Mouse (Mus musculus) limb, embryonic 14.5 days (tissue): Measurements from ENCODE around the gene Crebbp. TPM values are rescaled to one million over a fixed set of nuclear protein-coding genes. Genes with fewer than 3 reads are reported as not detected.

ENCODE experiments used
- ATAC-seq: fragments of 200-750 bp; cut with Nextera tagmentation; 2 replicates; pipeline ENCODE4 v1.8.0; 2017; ENCODE audit warnings: low read depth, moderate number of reproducible peaks, moderate TSS enrichment; ENCODE audit not compliant: low FRiP score
- DNase-seq: peaks from one replicate; pipeline ENCODE4 v3.0.0-alpha.2; 2015; ENCODE audit warnings: low spot score
- H3K27ac ChIP-seq: fragments of 300-500 bp; sonication (generic); replicated peaks from 2 replicates; pipeline ENCODE4 v1.5.1; 2014; ENCODE audit warnings: low read depth, mild to moderate bottlenecking, low read length, moderate library complexity, mixed read lengths
- H3K27me3 ChIP-seq: fragments of 300-500 bp; sonication (generic); 2 replicates; pipeline ENCODE4 v1.6.1; 2014; ENCODE audit warnings: low read length, mixed read lengths; ENCODE audit not compliant: control insufficient read depth, insufficient read depth
- H3K36me3 ChIP-seq: fragments of 300-500 bp; sonication (generic); 2 replicates; pipeline ENCODE4 v1.6.1; 2014; ENCODE audit warnings: mild to moderate bottlenecking, low read length, moderate library complexity, mixed read lengths; ENCODE audit not compliant: control insufficient read depth, insufficient read depth
- H3K4me1 ChIP-seq: fragments of 300-500 bp; sonication (generic); 2 replicates; pipeline ENCODE4 v1.6.1; 2014; ENCODE audit warnings: antibody characterized with exemption, low read length, mixed read lengths; ENCODE audit not compliant: control insufficient read depth, insufficient read depth
- H3K4me2 ChIP-seq: fragments of 300-500 bp; sonication (generic); replicated peaks from 2 replicates; pipeline ENCODE4 v1.6.1; 2014; ENCODE audit warnings: low read depth, mild to moderate bottlenecking, low read length, moderate library complexity; ENCODE audit not compliant: severe bottlenecking
- H3K4me3 ChIP-seq: fragments of 300-500 bp; sonication (generic); replicated peaks from 2 replicates; pipeline ENCODE4 v1.5.1; 2014; ENCODE audit warnings: low read length
- H3K9ac ChIP-seq: fragments of 300-500 bp; sonication (generic); 2 replicates; pipeline ENCODE4 v1.6.1; 2014; ENCODE audit warnings: mild to moderate bottlenecking, low read depth, low read length, moderate library complexity; ENCODE audit not compliant: severe bottlenecking
- H3K9me3 ChIP-seq: fragments of 300-500 bp; sonication (generic); 2 replicates; pipeline ENCODE4 v1.6.1; 2016; ENCODE audit warnings: low read length; ENCODE audit not compliant: control insufficient read depth
- POLR2A ChIP-seq: fragments of 200-500 bp; IDR thresholded peaks from 2 replicates; pipeline ENCODE4 v1.8.0; 2012; ENCODE audit warnings: inconsistent platforms, mild to moderate bottlenecking, moderate library complexity, borderline replicate concordance; ENCODE audit not compliant: insufficient read depth, insufficient read length; ENCODE audit errors: extremely low read depth
- WGBS: fragments of 180-500 bp; shearing (Covaris S2); extraction: QIAGEN DNeasy Blood & Tissue Kit; methylation state at CpG from one replicate; pipeline ENCODE4 v1.1.7; 2014; 5-methylcytosine and 5-hydroxymethylcytosine counted together
- polyA plus RNA-seq, 2 experiments: library from polyadenylated mRNA; depleted of rRNA in 1 of 2; stranded (reverse) in 1 of 2; unstranded in 1 of 2; fragments of >200 nt; fragmentation: Nextera tagmentation in 1 of 2; extraction: Ambion mirVana in 1 of 2; gene quantifications; 2 replicates each; pipeline versions ENCODE4 v1.2.1 to v1.2.3; 2012 to 2014

The Crebbp gene
- polyA plus RNA-seq, 2 experiments, result 31.3 to 60.5 TPM

DNA sequence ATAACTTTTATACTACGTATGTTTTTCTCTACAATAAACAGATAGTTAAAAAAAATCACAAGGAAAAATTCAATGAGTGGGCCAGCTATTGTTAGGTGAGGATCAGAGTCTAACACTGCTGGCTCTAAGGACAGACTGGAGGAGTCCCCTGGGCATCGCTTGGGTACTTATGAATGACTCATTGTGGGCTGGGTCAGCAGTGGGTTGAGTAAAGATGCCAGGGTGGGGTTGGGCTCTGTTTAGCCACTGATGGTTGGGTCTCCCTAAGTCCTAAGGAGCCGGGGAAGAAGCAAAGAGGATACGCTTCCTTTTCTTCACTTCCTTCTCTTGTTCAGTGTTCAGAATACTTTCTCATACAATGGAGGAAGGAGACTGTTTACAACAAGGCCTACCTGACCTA, 22.3 kb upstream of the Crebbp start:
- Histone ChIP-seq H3K4me3 (no peak overlapping the region), H3K27me3 (no peaks in the 10 kb centered on the region), H3K9me3 (no peaks in the 10 kb centered on the region), H3K4me1 (no peaks in the 10 kb centered on the region), H3K9ac (no peak overlapping the region), H3K4me2 (no peak overlapping the region), H3K27ac (no peak overlapping the region), H3K36me3 (no peaks in the 10 kb centered on the region)
- no peak for DNase-seq
- ATAC-seq, result no peak
- WGBS, result 83% methylated on average over 4 of the region's 4 CpGs
- no peak for TF ChIP-seq POLR2A

DNA sequence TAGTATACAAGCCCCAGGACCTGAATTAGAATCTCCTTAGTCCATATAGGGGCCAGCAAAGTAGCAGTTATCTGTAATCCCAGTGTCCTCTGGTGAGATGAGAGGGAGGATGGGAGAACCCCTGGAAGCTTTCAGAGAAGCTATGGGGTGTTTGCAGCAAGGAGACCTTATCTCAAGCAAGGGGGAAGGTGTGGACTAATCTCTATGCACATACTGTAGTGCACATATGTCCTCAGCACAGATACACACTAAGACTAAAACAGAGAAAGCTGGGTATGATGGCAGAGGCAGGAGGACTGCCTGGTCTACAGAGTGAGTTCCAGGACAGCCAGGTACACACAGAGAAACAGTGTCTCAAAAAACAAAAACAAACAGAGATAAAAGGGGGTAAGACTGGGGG, 21.8 kb upstream of the Crebbp start:
- H3K4me3 ChIP-seq, result no peak overlapping the region
- no peaks in the 10 kb centered on the region for H3K27me3 ChIP-seq
- H3K36me3 ChIP-seq, result no peaks in the 10 kb centered on the region
- H3K9me3 ChIP-seq, result no peaks in the 10 kb centered on the region
- H3K27ac ChIP-seq, result no peak overlapping the region
- no peak overlapping the region for H3K4me2 ChIP-seq
- DNase-seq, result no peak
- H3K4me1 ChIP-seq, result no peaks in the 10 kb centered on the region
- no peak for ATAC-seq
- no peak for TF ChIP-seq POLR2A
- no peak overlapping the region for H3K9ac ChIP-seq

DNA sequence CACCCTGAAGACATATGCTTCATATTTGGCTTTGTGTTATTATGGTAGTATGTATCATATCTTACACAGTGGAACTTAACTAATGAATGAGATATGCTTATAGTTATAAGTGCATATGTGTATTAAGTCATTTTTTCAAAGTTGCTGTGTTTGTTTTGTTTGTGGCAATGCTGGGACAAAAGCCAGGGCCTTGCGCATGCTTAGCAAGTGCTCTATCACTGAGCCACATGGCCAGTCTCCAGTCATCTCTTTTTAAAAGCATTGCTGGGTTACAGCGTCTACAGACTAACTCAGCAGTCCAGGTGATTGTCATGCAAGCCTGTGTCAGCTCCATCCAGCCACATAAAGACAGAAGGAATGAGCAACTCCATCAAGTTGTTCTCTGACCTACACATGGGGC, 12.0 kb upstream of the Crebbp start:
- DNase-seq (no peak), ATAC-seq (no peak)
- H3K4me2 ChIP-seq, result no peak overlapping the region
- WGBS, result 90% methylated on average over 2 of the region's 2 CpGs
- no peaks in the 10 kb centered on the region for H3K27me3 ChIP-seq
- no peaks in the 10 kb centered on the region for H3K36me3 ChIP-seq
- TF ChIP-seq POLR2A, result no peak
- H3K27ac ChIP-seq, result no peak overlapping the region
- H3K9ac ChIP-seq, result no peak overlapping the region
- no peaks in the 10 kb centered on the region for H3K4me1 ChIP-seq
- H3K4me3 ChIP-seq, result no peak overlapping the region
- no peaks in the 10 kb centered on the region for H3K9me3 ChIP-seq

- peak overlapping the region; percentile 96 for H3K4me2 ChIP-seq
- H3K27me3 ChIP-seq, result no peaks in the 10 kb centered on the region
- peak overlapping the region; percentile 97 for H3K9ac ChIP-seq
- 40% methylated on average over 10 of the region's 10 CpGs for WGBS
- H3K9me3 ChIP-seq, result no peaks in the 10 kb centered on the region
- no peak for TF ChIP-seq POLR2A
- ATAC-seq (no peak), DNase-seq (no peak)
- H3K4me3 ChIP-seq, result peak overlapping the region; percentile 99
- no peak overlapping the region for H3K27ac ChIP-seq
- H3K4me1 ChIP-seq, result peaks cover 15% of the 10 kb centered on the region
- H3K36me3 ChIP-seq, result no peaks in the 10 kb centered on the region
Observed at GRCm38 (mm10) chr16:4214631-4215240, 939 bp upstream of the Crebbp start.

DNA sequence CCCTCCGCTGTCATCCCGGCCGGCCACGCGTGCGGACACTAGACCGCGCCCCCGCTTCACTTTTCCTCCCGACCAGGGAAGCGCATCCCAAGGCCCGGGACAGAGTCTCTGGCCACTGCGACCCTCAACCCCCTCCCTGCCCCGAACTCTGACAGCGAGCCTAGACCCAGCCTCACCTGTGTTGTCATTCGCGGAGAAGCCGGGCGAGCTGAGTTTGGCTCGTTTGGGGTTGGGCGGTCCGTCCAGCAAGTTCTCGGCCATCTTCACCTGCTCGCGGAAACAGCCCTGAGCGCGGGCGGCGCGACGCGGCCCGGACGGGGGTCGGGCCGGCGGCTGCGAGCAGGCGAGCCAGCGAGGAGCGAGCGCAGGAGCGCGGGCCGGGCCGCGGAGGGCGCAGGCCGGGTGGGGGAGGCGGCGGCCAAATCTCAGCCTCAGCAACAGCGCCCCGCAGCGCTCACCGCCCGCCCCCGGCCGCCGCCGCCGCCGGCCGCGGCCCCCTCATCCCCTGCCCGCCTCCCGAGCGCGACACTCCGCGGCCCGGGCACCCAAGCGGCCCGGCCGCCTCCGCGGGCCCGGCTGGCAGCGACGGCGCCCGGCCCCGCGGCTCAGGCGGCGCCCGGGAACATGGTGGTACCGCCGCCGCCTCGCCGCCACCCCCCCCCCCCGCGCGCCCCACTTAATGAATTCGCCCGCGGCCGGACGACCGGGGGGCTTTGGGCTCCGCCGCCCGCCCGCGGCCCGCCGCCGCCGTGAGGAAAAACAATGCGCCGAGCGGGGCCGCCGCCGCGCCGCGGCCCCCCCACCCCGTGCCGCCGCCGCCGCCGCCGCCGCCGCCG, 616 bp downstream of the Crebbp start:
- under 1% methylated on average over 37 of the region's 128 CpGs for WGBS
- DNase-seq, result peak; percentile 63
- no peak for TF ChIP-seq POLR2A
- no peaks in the 10 kb centered on the region for H3K36me3 ChIP-seq
- H3K9me3 ChIP-seq, result no peaks in the 10 kb centered on the region
- ATAC-seq, result peak; percentile 52
- peaks cover 18% of the 10 kb centered on the region for H3K4me1 ChIP-seq
- peak overlapping the region; percentile 99 for H3K4me3 ChIP-seq
- H3K27me3 ChIP-seq, result no peaks in the 10 kb centered on the region
- H3K4me2 ChIP-seq, result peak overlapping the region; percentile 70
- peak overlapping the region; percentile 97 for H3K9ac ChIP-seq
- peak overlapping the region; percentile 100 for H3K27ac ChIP-seq
